Mouse (Mus musculus) MEL (cell line): Measurements from ENCODE around the gene Timm13. TPM values are rescaled to one million over a fixed set of nuclear protein-coding genes. Genes with fewer than 3 reads are reported as not detected.

Experiments used
- DNase-seq: peaks from one replicate; pipeline ENCODE4 v3.0.0; 2011; ENCODE audit warnings: low read depth, low spot score
- H3K27ac ChIP-seq: 2 replicates; pipeline ENCODE4 v1.5.1; 2012; ENCODE audit warnings: low read depth, mild to moderate bottlenecking, control low read depth, low read length, moderate library complexity; ENCODE audit not compliant: control insufficient read depth
- H3K27me3 ChIP-seq, 2 experiments: fragments of 150-350 bp in 1 of 2; sonication (generic) in 1 of 2; 2 replicates each; pipeline ENCODE4 v1.6.1; 2012; ENCODE audit warnings: low read length in 2 of 2, mild to moderate bottlenecking in 2 of 2, improper control_type of control experiment in 1 of 2, moderate library complexity in 1 of 2; ENCODE audit not compliant: insufficient read depth in 2 of 2, control insufficient read depth in 1 of 2
- H3K36me3 ChIP-seq, 2 experiments: 2 replicates each; pipeline ENCODE4 v1.6.1; 2012 to 2014; ENCODE audit warnings: low read length in 2 of 2, improper control_type of control experiment in 1 of 2, inconsistent platforms in 1 of 2, mild to moderate bottlenecking in 1 of 2; ENCODE audit not compliant: insufficient read depth in 2 of 2, control insufficient read depth in 1 of 2
- H3K4me1 ChIP-seq, 2 experiments: fragments of 150-350 bp in 1 of 2; sonication (generic) in 1 of 2; 2 replicates each; pipeline ENCODE4 v1.6.1; 2012; ENCODE audit warnings: low read length in 2 of 2, improper control_type of control experiment in 1 of 2, mild to moderate bottlenecking in 1 of 2; ENCODE audit not compliant: insufficient read depth in 2 of 2, control insufficient read depth in 1 of 2
- H3K4me3 ChIP-seq, 2 experiments: fragments of 150-350 bp in 1 of 2; sonication (generic) in 1 of 2; 2 replicates each; pipeline ENCODE4 v1.5.1; 2012; ENCODE audit warnings: low read depth in 2 of 2, low read length in 2 of 2, mild to moderate bottlenecking in 2 of 2, moderate library complexity in 2 of 2, control low read depth in 1 of 2, improper control_type of control experiment in 1 of 2; ENCODE audit not compliant: control insufficient read depth in 1 of 2, insufficient read depth in 1 of 2
- H3K79me2 ChIP-seq: 2 replicates; pipeline ENCODE4 v1.6.1; 2012; ENCODE audit warnings: mild to moderate bottlenecking, low read length, moderate library complexity; ENCODE audit not compliant: control insufficient read depth, poor library complexity, insufficient read depth
- H3K9ac ChIP-seq: 2 replicates; pipeline ENCODE4 v1.6.1; 2012; ENCODE audit warnings: low read depth, mild to moderate bottlenecking, control low read depth, low read length, moderate library complexity; ENCODE audit not compliant: control insufficient read depth, poor library complexity, severe bottlenecking
- H3K9me3 ChIP-seq: fragments of 150-350 bp; sonication (generic); replicated peaks from 2 replicates; pipeline ENCODE4 v1.6.1; 2012; ENCODE audit warnings: mild to moderate bottlenecking, low read length, improper control_type of control experiment, moderate library complexity; ENCODE audit not compliant: insufficient read depth
- BHLHE40 ChIP-seq: IDR thresholded peaks from 2 replicates; pipeline ENCODE4 v1.6.1; 2012; ENCODE audit warnings: low read depth, mild to moderate bottlenecking, inconsistent platforms, low read length, improper control_type of control experiment, borderline replicate concordance
- CHD1 ChIP-seq: IDR thresholded peaks from 2 replicates; pipeline ENCODE4 v1.6.1; 2012; ENCODE audit warnings: low read depth, mild to moderate bottlenecking, inconsistent platforms, low read length, improper control_type of control experiment
- CTCF ChIP-seq, 3 experiments: IDR thresholded peaks in 2 of 3; conservative IDR thresholded peaks in 1 of 3; 2 replicates each; pipeline ENCODE4 v1.5.1; 2011 to 2012; ENCODE audit warnings: low read length in 3 of 3, low read depth in 2 of 3, mild to moderate bottlenecking in 2 of 3, improper control_type of control experiment in 1 of 3, inconsistent platforms in 1 of 3, mixed read lengths in 1 of 3, moderate library complexity in 1 of 3; ENCODE audit not compliant: control insufficient read depth in 1 of 3, insufficient read depth in 1 of 3, poor library complexity in 1 of 3, severe bottlenecking in 1 of 3
- MAX ChIP-seq: IDR thresholded peaks from 2 replicates; pipeline ENCODE4 v1.6.1; 2011; ENCODE audit warnings: low read length, improper control_type of control experiment
- MXI1 ChIP-seq: IDR thresholded peaks from 2 replicates; pipeline ENCODE4 v1.6.1; 2011; ENCODE audit warnings: mild to moderate bottlenecking, low read depth, low read length, improper control_type of control experiment
- MYB ChIP-seq: IDR thresholded peaks from 2 replicates; pipeline ENCODE4 v1.6.1; 2011; ENCODE audit warnings: mild to moderate bottlenecking, low read depth, low read length, improper control_type of control experiment
- MYC ChIP-seq: IDR thresholded peaks from 2 replicates; pipeline ENCODE4 v1.6.1; 2011; ENCODE audit warnings: low read depth, mild to moderate bottlenecking, low read length, improper control_type of control experiment, moderate library complexity
- NELFE ChIP-seq: IDR thresholded peaks from 2 replicates; pipeline ENCODE4 v1.6.1; 2011; ENCODE audit warnings: low read depth, low read length, improper control_type of control experiment
- RAD21 ChIP-seq: IDR thresholded peaks from 2 replicates; pipeline ENCODE4 v1.6.1; 2011; ENCODE audit warnings: mild to moderate bottlenecking, low read depth, low read length, improper control_type of control experiment
- RCOR1 ChIP-seq: IDR thresholded peaks from 2 replicates; pipeline ENCODE4 v1.6.1; 2012; ENCODE audit warnings: low read depth, mild to moderate bottlenecking, inconsistent platforms, low read length, improper control_type of control experiment
- ZNF384 ChIP-seq: IDR thresholded peaks from 2 replicates; pipeline ENCODE4 v1.6.1; 2012; ENCODE audit warnings: low read depth, mild to moderate bottlenecking, inconsistent platforms, low read length, improper control_type of control experiment
- polyA plus RNA-seq, 2 experiments: library from polyadenylated mRNA; stranded (reverse) in 1 of 2; unstranded in 1 of 2; fragments of >175 nt in 1 of 2; fragments of >200 nt in 1 of 2; gene quantifications; 2 replicates each; pipeline versions ENCODE4 v1.2.1 to v1.2.4; 2012; ENCODE audit warnings: low replicate concordance in 2 of 2, low read depth in 1 of 2; ENCODE audit not compliant: insufficient read length in 2 of 2, insufficient read depth in 1 of 2, missing spikeins in 1 of 2
- total RNA-seq: library from RNA; depleted of rRNA; stranded (reverse); fragments of 300-350 nt; gene quantifications from 2 replicates; pipeline ENCODE4 v1.2.3, GENCODE M21; 2012

The Timm13 gene
- total and polyA plus RNA-seq, 3 experiments: 329 to 645 (median 349) TPM

DNA sequence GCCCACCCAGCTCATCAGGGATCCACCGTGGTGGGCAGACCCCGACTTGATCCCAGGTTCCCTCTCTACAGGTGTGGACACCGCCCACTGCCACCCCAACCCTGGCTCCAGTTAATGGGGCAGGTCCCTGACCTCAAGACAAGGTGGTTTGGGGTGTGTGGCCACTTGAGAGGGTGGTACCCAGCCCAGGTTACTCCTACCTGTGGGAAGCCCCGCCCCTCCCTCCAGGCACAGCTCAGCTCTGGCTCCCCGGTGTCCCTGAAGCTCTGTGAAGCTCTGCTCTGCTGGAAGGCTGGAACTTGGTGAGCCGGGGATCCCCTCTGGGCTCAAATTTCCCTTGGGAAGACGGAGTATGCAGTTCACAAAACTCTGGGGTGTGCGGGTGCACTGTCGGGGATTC, 29.2 kb downstream of the Timm13 start, which contains the start of gene Tmprss9:
Gene Tmprss9 (plus strand): TSS at position 268 of the 400 bp plus-strand sequence.
- no peak for DNase-seq

DNA sequence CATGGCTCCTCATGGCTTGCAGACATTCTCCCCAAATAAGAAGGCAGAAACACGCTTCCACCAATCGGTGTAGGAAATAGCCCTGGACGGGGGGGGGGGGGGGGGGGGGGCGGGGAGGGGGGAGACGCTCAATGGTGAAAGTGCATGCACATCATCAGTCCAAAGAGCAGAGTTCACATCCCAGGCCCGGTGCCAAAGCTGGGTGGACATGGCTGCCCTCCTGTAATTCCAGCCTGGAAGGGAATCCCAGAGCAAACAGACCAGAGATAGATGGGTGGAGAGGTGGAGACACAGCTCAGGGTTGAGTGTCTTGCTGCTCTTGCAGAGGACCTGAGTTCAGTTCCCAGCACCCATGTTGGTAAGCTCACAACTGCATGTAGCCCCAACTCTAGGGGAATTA, 29.8 kb downstream of the Timm13 start:
- TF ChIP-seq MAX: no peak
- TF ChIP-seq MYC: no peak
- TF ChIP-seq NELFE: no peak
- TF ChIP-seq BHLHE40: no peak
- no peak for TF ChIP-seq RCOR1
- no peak for TF ChIP-seq CTCF (IDR thresholded peaks at IDR 0.05 in 2 of 3, conservative IDR thresholded peaks at IDR 0.05 in 1 of 3; ENCODE audit: control insufficient read depth in 1 of 3, insufficient read depth in 1 of 3, low read depth in 2 of 3, low read length in 3 of 3, poor library complexity in 1 of 3, severe bottlenecking in 1 of 3)
- TF ChIP-seq ZNF384: no peak
- no peak for TF ChIP-seq RAD21
- no peak for TF ChIP-seq MYB
- no peak for DNase-seq
- Histone ChIP-seq H3K4me1 (no peaks in the 10 kb centered on the region), H3K4me3 (no peak overlapping the region), H3K36me3 (no peaks in the 10 kb centered on the region; a peak in 1 of 4 replicates), H3K79me2 (no peaks in the 10 kb centered on the region), H3K27ac (no peak overlapping the region), H3K9me3 (no peaks in the 10 kb centered on the region), H3K9ac (no peak overlapping the region), H3K27me3 (no peaks in the 10 kb centered on the region)

More for the DNA sequence above, 29.2 kb downstream of the Timm13 start, which contains the start of gene Tmprss9:
- TF ChIP-seq NELFE: no peak
- no peaks in the 10 kb centered on the region for H3K79me2 ChIP-seq
- H3K27ac ChIP-seq: no peak within 1 kb of the TSS
- no peak within 1 kb of the TSS for H3K9ac ChIP-seq
- no peaks in the 10 kb centered on the region for H3K36me3 ChIP-seq
- H3K27me3 ChIP-seq: no peaks in the 10 kb centered on the region
- no peaks in the 10 kb centered on the region for H3K4me1 ChIP-seq
- no peaks in the 10 kb centered on the region for H3K9me3 ChIP-seq
- H3K4me3 ChIP-seq: no peak within 1 kb of the TSS

DNA sequence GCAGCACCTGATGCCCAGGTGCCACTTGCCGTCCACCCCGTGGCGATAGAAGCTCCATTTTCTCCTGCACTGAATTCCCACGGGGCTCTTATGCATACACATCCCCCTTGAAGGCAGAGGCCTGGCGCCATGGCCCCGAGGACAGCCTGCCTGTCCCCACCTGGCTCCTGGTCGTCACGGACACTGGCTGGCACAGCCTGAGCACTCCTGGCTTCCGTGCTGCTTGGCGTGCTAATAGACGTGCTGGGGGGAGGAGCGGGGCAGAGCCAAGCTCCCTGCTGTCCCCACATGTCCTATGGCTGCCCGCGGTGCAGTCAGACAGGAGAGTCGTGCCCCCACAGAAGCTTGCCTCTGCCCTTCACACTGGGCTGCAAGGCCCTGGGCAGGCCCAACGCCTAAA, 36.3 kb downstream of the Timm13 start:
- TF ChIP-seq CHD1 (no peak), MXI1 (no peak)
- Histone ChIP-seq H3K27ac (no peak overlapping the region), H3K9ac (no peak overlapping the region)

More for the DNA sequence above, 36.3 kb downstream of the Timm13 start:
- Histone ChIP-seq H3K4me1 (no peaks in the 10 kb centered on the region), H3K79me2 (peaks cover 6% of the 10 kb centered on the region; the same call in 1 of the 2 replicates), H3K27me3 (no peaks in the 10 kb centered on the region), H3K9me3 (no peaks in the 10 kb centered on the region), H3K4me3 (no peak overlapping the region), H3K36me3 (peaks cover 0 to 1% of the 10 kb centered on the region in 2 experiments; a peak in 1 of 4 replicates)
- no peak for DNase-seq
